Mouse (Mus musculus): ENCODE data around the gene Agk. TPM values are rescaled to one million over a fixed set of nuclear protein-coding genes. Genes with fewer than 3 reads are reported as not detected.

The Agk gene
- total RNA-seq (2018; cell fraction: chromatin; rRNA removed): 10 to 100 TPM; 22.4 to 92.5 (median 46.6) TPM
- 10 to 100 TPM in 5 of 26 experiments, 1 to 10 TPM in 21; 6.3 to 12.6 (median 8.5) TPM for total RNA-seq (2018; cell fraction: cytosol; rRNA removed)
- 10 to 100 TPM; 13.9 to 72.4 (median 23.2) TPM for total RNA-seq (2018; cell fraction: nucleus; rRNA removed)
- polyA plus RNA-seq (2018): 7.7 to 13.1 TPM (median 12.4 TPM) in 3 replicates

DNA sequence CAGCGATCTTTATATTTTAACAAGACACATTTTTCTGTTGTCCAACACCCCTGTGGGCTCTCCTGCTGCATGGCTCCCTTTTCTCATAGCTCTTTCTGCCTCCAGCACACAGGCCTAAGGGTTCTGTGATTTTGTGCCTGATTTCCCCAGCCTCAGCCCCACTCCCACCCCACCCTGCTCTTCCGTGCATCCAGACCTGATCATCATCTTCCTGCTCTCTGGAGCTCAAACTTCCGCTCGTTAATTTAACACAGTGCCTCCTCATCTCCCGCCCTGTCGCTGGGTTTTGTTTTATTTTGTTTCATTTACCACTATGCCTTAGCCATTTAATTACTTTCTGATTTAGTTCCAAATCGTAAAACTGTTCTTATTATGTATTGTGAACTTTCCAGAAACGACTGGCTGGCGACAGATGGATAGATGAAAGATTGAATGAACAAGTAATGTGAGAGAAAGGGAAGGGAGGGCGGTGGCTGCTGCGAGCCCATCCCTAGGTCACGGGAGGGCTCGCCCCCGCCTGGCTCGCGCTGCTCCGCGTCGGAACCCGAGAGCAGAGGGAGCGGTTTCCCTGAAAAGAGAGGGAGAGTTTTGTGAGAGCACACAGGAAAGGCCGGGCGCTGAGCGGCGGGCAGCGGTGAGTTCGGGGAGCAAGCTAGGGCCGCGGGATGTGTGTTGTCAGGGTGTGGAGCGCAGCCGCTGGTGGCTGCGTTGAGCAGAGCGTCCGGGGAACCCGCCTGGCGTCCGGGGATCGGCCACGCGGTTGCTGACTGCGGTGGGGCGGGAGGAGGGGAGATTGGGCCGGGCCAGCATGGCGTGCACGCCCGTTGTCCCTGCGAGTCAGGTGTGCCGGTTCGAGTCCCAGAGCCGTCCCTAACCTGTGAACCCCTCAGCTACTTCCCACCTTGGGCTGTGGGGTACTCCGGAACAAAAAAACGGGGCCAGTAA lies at the start of gene Agk:
Gene Agk (plus strand): TSS at position 276 of the 945 bp plus-strand sequence.
- WGBS (ENCODE audit: missing documents): 2% methylated on average over 40 of the region's 52 CpGs
- Histone ChIP-seq H3K4me3 (ENCODE audit: inconsistent target) (peak within 1 kb of the TSS; percentile 64), H3K27ac (peak within 1 kb of the TSS; percentile 31; the same call in 1 of the 2 replicates), H3K79me2 (ENCODE audit: inconsistent target) (0 out of 2 replicates have a peak, but pooled peaks cover 6% of the 10 kb centered on the region), H3K36me3 (ENCODE audit: inconsistent target) (no peaks in the 10 kb centered on the region)

DNA sequence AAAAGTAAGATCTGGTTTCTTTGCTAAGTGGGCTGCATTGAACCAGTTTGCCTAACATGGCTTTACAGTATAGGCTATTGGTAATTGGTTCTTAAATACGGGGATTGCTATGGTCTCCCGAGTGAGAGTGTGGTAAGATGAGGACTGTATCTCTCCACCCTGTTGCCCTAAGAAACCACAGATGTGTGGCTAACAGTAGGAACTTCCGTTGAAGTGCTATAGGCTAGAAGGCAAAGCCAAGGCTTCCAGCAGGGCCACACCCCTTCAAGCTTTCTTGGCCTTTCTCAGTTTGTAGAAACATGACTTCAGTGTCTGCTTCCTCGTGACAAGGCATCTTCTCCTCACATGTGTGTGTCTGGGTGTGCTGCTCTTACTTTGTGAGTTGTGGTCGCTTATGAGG lies 24.3 kb upstream of the Agk start:
- Histone ChIP-seq H3K79me2 (ENCODE audit: inconsistent target) (no peaks in the 10 kb centered on the region), H3K27ac (no peak overlapping the region), H3K4me3 (ENCODE audit: inconsistent target) (no peak overlapping the region), H3K36me3 (ENCODE audit: inconsistent target) (no peaks in the 10 kb centered on the region)
- whole genome bisulfite sequencing (ENCODE audit: missing documents): 53% methylated on average over 5 of the region's 5 CpGs

DNA sequence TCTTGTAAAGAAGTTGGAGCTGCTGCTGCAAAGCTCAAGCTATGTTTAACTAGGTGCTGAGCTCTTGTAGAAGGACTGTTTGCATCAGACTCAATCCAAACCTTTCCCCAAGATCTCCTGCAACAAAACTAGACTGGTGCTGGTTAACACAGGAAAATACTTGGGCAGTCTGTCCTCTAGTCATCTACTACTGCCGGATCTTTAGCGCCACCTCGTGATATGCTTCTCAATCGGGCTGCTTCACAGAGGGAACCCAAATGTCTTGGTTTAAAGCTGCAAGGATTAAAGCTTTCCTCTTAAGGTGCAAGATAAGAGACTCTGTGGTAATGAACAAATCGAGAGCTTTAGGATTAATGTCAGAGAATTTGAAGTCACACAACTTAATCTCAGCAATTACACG lies 21.6 kb upstream of the Agk start:
- H3K36me3 ChIP-seq (ENCODE audit: inconsistent target): no peaks in the 10 kb centered on the region
- WGBS (ENCODE audit: missing documents): 16% methylated on average over 6 of the region's 6 CpGs
- H3K27ac ChIP-seq: no peak overlapping the region

DNA sequence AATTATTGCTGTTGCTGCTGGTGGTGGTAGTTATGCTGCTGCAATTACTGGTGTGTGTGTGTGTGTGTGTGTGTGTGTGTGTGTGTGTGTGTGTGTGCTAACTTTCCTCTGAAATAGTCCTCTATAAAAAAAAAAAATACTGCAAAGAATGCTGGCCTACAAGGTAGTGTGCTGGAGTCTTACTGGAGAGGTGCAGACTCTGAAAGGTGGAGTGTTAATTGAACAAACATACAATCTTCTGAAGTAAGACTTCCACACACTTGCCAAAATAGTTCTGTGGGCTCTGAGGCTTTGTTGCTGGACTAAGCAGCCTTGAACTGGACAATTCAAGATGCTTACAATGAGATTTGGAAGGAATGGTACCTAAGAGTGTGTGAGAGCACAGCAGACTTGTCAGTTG lies 20.0 kb upstream of the Agk start:
- H3K4me3 ChIP-seq (ENCODE audit: inconsistent target): no peak overlapping the region
- H3K36me3 ChIP-seq (ENCODE audit: inconsistent target): no peaks in the 10 kb centered on the region
- no peaks in the 10 kb centered on the region for H3K79me2 ChIP-seq (ENCODE audit: inconsistent target)
- no peak overlapping the region for H3K27ac ChIP-seq

More for the DNA sequence above, 21.6 kb upstream of the Agk start:
- no peaks in the 10 kb centered on the region for H3K79me2 ChIP-seq (ENCODE audit: inconsistent target)
- H3K4me3 ChIP-seq (ENCODE audit: inconsistent target): no peak overlapping the region

DNA sequence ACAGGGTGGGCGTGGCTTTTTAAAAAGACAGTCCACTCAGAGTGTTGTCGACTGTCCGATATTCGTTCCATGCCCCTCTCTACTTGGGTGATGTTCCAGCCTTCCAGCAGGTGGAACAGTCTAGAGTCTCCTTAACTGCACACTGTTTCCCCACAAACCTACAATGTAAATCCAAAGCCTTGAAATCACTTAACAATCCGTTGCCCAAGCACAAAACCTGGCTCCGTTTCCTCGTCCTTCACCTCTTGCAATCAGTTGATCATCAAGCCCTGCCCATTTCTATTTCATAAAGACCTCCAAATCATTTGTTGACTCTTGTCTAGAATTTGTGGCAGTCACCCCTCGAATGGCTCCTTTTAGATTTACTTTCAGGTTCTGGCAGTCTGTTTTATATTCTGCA lies 1.4 kb downstream of the Agk start:
- H3K27ac ChIP-seq: no peak overlapping the region
- H3K36me3 ChIP-seq (ENCODE audit: inconsistent target): no peaks in the 10 kb centered on the region
- 98% methylated on average over 8 of the region's 8 CpGs for WGBS (ENCODE audit: missing documents)
- H3K79me2 ChIP-seq (ENCODE audit: inconsistent target): 0 out of 2 replicates have a peak, but pooled peaks cover 6% of the 10 kb centered on the region
- H3K4me3 ChIP-seq (ENCODE audit: inconsistent target): peak overlapping the region; percentile 64; the same call in 1 of the 2 replicates

DNA sequence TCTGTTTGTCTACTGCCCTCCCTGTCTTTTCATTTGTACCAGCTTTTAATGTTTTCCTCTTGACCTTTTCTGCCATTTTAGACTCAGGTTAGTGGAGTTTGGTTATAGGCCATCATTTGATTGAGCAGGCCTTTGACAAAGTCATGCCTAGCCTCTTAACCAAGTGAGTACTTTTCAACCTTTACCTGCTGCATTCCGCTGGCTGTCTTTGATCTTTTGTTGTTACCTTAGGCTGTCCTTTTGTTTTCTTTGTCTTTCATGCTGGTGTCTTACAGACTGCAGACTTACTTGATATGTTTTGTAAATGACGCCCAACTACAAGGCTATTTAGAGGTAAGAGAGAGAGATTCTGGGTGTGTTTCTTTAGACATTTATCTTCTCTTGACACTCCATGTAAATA lies 8.5 kb downstream of the Agk start:
- H3K4me3 ChIP-seq (ENCODE audit: inconsistent target): no peak overlapping the region
- 89% methylated on average over 1 of the region's 2 CpGs for WGBS (ENCODE audit: missing documents)
- peaks cover 16% of the 10 kb centered on the region for H3K36me3 ChIP-seq (ENCODE audit: inconsistent target)
- H3K27ac ChIP-seq: no peak overlapping the region
- H3K79me2 ChIP-seq (ENCODE audit: inconsistent target): no peaks in the 10 kb centered on the region

DNA sequence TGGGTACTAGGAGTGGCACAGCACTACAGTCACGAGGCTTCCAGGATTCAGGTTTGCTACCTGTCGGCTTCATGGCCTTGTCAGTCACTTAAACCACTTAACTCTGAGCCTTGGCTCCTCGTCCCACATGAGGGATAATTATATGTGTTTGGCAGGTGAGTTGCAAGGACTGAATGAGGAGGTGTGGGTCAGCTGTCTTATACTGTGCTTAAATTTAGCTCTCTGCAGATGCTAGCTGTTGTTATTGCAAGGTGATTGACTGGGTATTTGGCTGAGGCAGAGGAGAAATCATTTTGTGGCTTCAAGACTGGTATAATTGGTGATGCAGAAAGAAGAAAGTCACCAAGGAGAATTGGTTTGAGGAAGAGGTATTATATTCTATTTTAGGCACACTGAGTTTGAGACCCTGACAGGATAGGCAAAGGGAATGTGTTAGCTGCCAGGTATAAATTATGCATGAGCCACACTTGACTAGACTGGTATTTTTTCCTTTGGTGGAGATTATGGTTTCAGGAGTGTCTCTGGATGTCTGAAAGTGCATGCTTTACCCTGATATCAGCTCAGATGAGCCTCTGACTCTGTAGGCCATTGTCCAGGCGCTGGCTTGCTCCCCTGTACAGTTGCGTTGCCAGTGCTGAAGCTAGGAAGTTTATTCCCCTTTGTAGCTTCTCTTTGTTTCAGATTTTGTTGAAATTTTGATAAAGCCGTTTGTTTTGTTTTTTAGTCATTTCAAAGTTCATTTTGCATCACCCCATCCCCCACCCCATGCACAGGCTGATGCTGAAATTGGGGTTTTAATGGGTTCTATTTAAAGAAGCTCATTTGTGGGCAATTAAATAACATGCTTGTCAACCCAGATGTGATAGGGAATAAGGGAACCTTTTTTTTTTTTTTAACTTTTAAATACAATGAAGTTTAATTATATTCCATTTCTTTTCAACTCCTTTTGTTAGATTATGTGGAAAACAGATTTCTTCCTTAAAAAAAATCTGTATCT lies 12.1 kb downstream of the Agk start:
- H3K27ac ChIP-seq: no peak overlapping the region
- H3K36me3 ChIP-seq (ENCODE audit: inconsistent target): peaks cover 16% of the 10 kb centered on the region
- 98% methylated on average over 6 of the region's 6 CpGs for WGBS (ENCODE audit: missing documents)
- no peak overlapping the region for H3K4me3 ChIP-seq (ENCODE audit: inconsistent target)
- H3K79me2 ChIP-seq (ENCODE audit: inconsistent target): no peaks in the 10 kb centered on the region

DNA sequence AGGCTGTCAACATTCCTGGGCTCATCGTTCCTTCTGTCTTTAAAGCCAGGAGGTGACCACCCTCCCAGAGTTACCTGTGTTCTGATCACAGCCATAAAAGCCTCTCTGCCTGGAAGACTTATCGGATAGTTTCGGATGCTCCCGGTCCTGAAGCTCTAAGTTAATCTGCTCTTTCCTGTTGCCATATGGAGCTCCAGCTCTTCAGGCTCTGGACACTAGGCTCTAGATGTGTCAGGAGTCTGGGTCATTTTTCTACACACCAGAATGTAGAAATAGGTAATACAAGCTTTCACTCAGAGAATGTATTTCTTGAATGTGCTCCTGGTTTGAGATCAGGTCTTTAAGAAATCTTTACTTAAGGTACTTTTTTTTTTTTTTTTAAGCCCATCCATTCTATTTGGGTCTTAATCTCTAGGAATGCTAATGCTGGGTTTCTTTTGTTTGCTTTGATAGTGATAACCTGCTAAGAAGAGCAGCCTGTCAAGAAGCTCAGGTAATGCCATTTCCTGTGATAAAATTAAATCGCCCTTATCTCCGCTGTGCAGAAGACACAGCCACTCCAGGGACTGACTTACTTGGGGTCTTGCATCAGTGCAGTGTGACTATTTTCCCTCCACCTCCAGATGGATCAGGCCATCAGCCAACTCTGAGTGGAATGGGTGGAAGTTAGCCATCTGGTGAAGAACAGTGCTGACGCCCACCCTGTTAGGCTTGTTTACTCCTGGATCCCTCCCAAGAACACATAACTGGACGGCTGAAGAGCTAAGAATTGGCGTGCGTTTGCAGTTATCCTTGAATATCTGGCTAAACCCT lies 22.2 kb downstream of the Agk start:
- no peaks in the 10 kb centered on the region for H3K36me3 ChIP-seq (ENCODE audit: inconsistent target)

DNA sequence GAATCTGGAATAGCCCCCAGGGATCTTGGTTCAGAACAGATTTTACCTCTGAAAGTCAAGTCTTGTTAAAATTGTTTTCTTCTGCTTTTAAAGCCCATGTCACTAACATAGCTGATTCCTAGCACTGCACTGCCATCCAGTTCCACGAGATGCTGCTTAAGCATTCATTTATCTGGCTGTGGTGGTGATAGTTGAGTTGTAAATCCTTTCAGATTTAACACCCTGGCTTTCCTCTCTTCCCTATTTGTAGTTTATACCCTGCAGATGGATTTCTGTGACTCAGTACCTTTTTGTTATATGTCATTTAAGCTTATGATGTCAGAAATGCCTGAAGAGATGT lies 22.8 kb downstream of the Agk start:
- Histone ChIP-seq H3K4me3 (ENCODE audit: inconsistent target) (no peak overlapping the region), H3K27ac (no peak overlapping the region), H3K79me2 (ENCODE audit: inconsistent target) (no peaks in the 10 kb centered on the region), H3K36me3 (ENCODE audit: inconsistent target) (peaks cover 4% of the 10 kb centered on the region; the same call in 1 of the 2 replicates)
- WGBS (ENCODE audit: missing documents): 100% methylated on average over 1 of the region's 1 CpGs

More for the DNA sequence above, 22.2 kb downstream of the Agk start:
- WGBS (ENCODE audit: missing documents): 89% methylated on average over 10 of the region's 10 CpGs
- H3K79me2 ChIP-seq (ENCODE audit: inconsistent target): no peaks in the 10 kb centered on the region
- no peak overlapping the region for H3K4me3 ChIP-seq (ENCODE audit: inconsistent target)
- no peak overlapping the region for H3K27ac ChIP-seq

DNA sequence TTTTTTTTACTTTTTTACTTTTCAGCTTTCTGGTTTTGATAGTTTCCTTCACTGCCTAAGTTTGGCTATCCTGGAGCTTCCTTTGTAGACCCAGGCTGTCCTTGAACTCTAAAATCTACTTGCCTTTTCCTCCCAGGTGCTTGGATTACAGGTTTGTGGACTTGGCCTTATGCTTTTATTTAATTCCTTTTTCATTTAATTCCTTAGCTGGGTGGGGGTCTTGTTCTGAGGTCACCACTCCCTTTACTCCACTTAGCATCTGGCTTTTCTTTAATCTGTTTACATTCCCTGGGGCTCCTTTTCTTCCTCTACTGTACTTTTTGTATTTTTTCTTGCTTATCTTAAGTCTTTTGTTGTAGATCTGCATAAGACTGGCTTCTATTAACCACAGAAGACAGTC lies 25.1 kb downstream of the Agk start:
- H3K4me3 ChIP-seq (ENCODE audit: inconsistent target): no peak overlapping the region
- H3K36me3 ChIP-seq (ENCODE audit: inconsistent target): peaks cover 4% of the 10 kb centered on the region; the same call in 1 of the 2 replicates
- no peak overlapping the region for H3K27ac ChIP-seq
- H3K79me2 ChIP-seq (ENCODE audit: inconsistent target): no peaks in the 10 kb centered on the region

DNA sequence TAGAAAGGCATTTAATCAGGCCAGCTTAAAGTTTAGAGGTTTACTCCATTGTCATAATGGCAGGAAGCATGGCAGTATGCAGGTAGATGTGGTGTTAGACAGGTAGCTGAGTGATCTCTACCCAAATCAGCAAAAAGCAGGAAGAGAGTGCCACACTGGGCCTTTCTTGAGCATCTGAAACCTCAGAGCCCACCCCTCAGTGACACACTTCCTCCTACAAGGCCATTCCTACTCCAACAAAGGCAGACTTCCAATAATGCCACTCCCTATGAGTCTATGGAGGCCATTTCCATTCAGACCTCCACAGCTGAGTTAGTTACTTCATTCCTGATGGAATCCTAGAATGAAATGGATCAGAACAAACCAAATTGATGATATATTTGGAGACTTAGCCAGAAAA lies 25.9 kb downstream of the Agk start:
- Histone ChIP-seq H3K27ac (no peak overlapping the region), H3K79me2 (ENCODE audit: inconsistent target) (no peaks in the 10 kb centered on the region), H3K4me3 (ENCODE audit: inconsistent target) (no peak overlapping the region), H3K36me3 (ENCODE audit: inconsistent target) (peaks cover 4% of the 10 kb centered on the region; the same call in 1 of the 2 replicates)

DNA sequence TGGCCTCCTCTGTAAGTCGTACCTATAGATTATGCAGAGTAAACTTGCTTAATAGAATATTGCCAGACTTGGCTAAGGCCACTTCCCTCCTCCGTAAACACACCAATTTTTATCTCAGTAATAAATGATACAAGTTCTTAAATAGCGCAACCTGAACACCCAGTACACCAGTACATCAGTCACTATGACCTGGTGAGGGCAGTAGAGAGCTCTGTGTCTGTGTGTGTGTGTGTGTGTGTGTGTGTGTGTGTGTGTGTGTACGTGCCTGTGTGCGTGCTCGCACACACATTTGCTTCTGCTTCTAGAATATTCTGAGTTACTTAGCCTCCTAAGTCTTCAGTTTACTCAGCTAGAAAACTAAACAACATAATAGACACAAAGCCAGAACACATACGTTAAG lies 28.4 kb downstream of the Agk start:
- WGBS (ENCODE audit: missing documents): 86% methylated on average over 5 of the region's 7 CpGs
- Histone ChIP-seq H3K79me2 (ENCODE audit: inconsistent target) (no peaks in the 10 kb centered on the region), H3K27ac (no peak overlapping the region), H3K4me3 (ENCODE audit: inconsistent target) (no peak overlapping the region), H3K36me3 (ENCODE audit: inconsistent target) (peaks cover 4% of the 10 kb centered on the region; the same call in 1 of the 2 replicates)

DNA sequence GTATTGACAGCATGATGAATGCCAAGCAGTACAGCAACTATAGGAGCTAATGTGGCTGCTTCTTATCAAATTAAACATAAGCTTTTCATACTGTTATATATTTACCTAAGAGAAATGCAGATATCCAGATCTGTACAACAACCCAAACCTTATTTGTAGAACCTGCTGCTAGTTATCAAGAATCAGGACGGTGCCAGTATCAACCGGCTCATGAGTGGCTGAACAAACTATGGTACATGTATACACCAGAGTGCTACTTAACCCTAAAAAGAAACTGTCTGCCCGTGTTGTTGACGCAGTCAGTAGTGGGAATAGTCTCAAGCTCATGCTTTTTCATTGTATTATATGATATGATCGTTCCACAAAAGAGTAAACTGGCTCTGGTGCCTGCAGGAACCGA lies 46.1 kb downstream of the Agk start:
- no peaks in the 10 kb centered on the region for H3K79me2 ChIP-seq (ENCODE audit: inconsistent target)
- 97% methylated on average over 6 of the region's 6 CpGs for WGBS (ENCODE audit: missing documents)
- no peak overlapping the region for H3K4me3 ChIP-seq (ENCODE audit: inconsistent target)
- no peak overlapping the region for H3K27ac ChIP-seq
- H3K36me3 ChIP-seq (ENCODE audit: inconsistent target): no peaks in the 10 kb centered on the region

DNA sequence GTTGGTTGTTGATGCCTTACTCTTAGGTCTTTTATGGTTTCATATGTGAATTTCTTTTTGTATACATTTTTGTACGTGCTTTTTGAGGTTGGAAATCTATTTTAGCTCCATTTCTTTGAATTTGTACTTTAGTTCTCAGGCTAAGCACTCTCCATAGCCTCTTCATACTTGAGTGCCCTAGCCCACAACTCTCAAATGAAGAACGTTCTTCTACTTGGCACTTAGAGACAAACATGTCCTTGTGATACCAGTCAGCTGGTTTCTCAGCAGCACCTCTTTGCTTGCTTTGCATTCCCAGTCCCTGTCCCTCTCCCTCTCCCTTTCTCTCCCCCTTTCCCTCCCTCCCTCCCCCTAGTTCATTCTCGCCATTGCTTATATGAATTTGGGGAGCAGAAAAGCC lies 55.2 kb downstream of the Agk start:
- Histone ChIP-seq H3K27ac (no peak overlapping the region), H3K79me2 (ENCODE audit: inconsistent target) (no peaks in the 10 kb centered on the region), H3K36me3 (ENCODE audit: inconsistent target) (no peaks in the 10 kb centered on the region), H3K4me3 (ENCODE audit: inconsistent target) (no peak overlapping the region)
- WGBS (ENCODE audit: missing documents): 87% methylated on average over 3 of the region's 3 CpGs
